Mouse (Mus musculus) retina, embryonic 14.5 days (tissue): ENCODE data around the gene Auts2.

Source experiments
- DNase-seq: peaks from one replicate; pipeline ENCODE4 v3.0.0-alpha.2; 2015; ENCODE audit warnings: low spot score

The Auts2 gene

GRCm38 (mm10) chr5:131727909-131728308 lies 815.2 kb downstream of the Auts2 start:
- DNase-seq: no peak

- DNase-seq: no peak
Observed at GRCm38 (mm10) chr5:131724508-131724907, 818.6 kb downstream of the Auts2 start.

- peak; percentile 26 for DNase-seq
Observed at GRCm38 (mm10) chr5:131722791-131723190, 820.4 kb downstream of the Auts2 start.

GRCm38 (mm10) chr5:131722361-131722760 lies 820.8 kb downstream of the Auts2 start:
- peak; percentile 15 for DNase-seq

- peak; percentile 72 for DNase-seq
Observed at GRCm38 (mm10) chr5:131718013-131718412, 825.1 kb downstream of the Auts2 start.

- peak; percentile 65 for DNase-seq
Observed at GRCm38 (mm10) chr5:131717359-131717965, 825.7 kb downstream of the Auts2 start.

GRCm38 (mm10) chr5:131714979-131715378 lies 828.2 kb downstream of the Auts2 start:
- no peak for DNase-seq

GRCm38 (mm10) chr5:131712441-131712840 lies 830.7 kb downstream of the Auts2 start:
- DNase-seq: no peak

- no peak for DNase-seq
Observed at GRCm38 (mm10) chr5:131711474-131712129, 831.5 kb downstream of the Auts2 start.

- no peak for DNase-seq
Observed at GRCm38 (mm10) chr5:131710735-131711473, 832.2 kb downstream of the Auts2 start.

- DNase-seq: no peak
Observed at GRCm38 (mm10) chr5:131707471-131707870, 835.7 kb downstream of the Auts2 start.

- peak; percentile 27 for DNase-seq
Observed at GRCm38 (mm10) chr5:131703729-131704128, 839.4 kb downstream of the Auts2 start.

GRCm38 (mm10) chr5:131702840-131703392 lies 840.2 kb downstream of the Auts2 start:
- no peak for DNase-seq

- DNase-seq: no peak
Observed at GRCm38 (mm10) chr5:131698900-131699299, 844.2 kb downstream of the Auts2 start.

GRCm38 (mm10) chr5:131690781-131691180 lies 852.4 kb downstream of the Auts2 start:
- DNase-seq: no peak

- DNase-seq: no peak
Observed at GRCm38 (mm10) chr5:131686956-131687618, 856.1 kb downstream of the Auts2 start.

GRCm38 (mm10) chr5:131680127-131680845 lies 862.9 kb downstream of the Auts2 start:
- peak; percentile 51 for DNase-seq

GRCm38 (mm10) chr5:131679523-131679922 lies 863.6 kb downstream of the Auts2 start:
- DNase-seq: no peak

GRCm38 (mm10) chr5:131677518-131677917 lies 865.6 kb downstream of the Auts2 start:
- DNase-seq: no peak

- DNase-seq: no peak
Observed at GRCm38 (mm10) chr5:131673696-131674095, 869.4 kb downstream of the Auts2 start.

GRCm38 (mm10) chr5:131665068-131665467 lies 878.1 kb downstream of the Auts2 start:
- no peak for DNase-seq

- DNase-seq: no peak
Observed at GRCm38 (mm10) chr5:131664657-131665056, 878.5 kb downstream of the Auts2 start.
